Comparison of ENCODE assay signal across 7 mouse cellular contexts in the genomic region with DNA sequence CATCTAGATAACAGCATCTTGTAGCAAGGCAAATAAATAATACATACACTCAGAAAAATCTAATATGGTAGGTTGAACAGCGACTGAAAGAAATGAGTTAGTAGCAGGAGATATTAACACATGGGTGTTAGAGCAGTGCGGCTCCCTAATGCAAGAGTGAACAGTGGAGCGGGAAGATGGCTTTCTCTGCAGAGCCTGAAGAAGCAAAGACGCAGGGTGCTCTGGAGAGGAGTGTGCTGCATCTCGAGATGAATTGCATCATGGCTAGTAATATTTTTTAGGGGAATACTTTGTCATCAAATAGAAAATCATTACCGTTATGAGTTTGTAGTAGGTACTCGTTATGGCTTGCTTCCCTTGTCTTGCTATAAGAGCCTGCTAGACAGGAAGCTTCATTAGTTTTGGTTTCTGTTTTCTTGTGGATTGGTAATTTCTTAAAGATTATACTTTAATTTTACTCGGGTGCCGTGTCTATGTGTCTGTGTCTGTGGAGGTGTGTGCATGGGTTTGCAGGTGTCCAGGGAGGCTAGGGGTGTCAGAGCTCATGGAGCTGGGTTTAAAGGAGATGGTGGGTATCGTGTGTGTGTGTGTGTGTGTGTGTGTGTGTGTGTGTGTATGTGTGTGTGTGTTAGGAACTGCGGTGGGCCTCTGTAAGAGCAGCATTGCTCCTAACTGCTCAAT. TPM values are rescaled to one million over a fixed set of nuclear protein-coding genes. Genes with fewer than 3 reads are reported as not detected.
DNase-seq lines count a peak whose midpoint lies in the region; ATAC-seq and TF ChIP-seq lines count a peak whose summit lies in the region.

No protein-coding gene starts in this region.

- 0 out of 2 replicates have a peak, but pooled peaks have one; percentile 45 for ATAC-seq in forebrain, embryonic 12.5 days (ENCODE audit: low FRiP score)
- ATAC-seq in megakaryocyte, adult 5-6 weeks (ENCODE audit: poor library complexity, severe bottlenecking), result peak; percentile 24

- DNase-seq in thymus, adult 2 months, result peak; percentile 31
- DNase-seq in thymus, postnatal 10 days (ENCODE audit: low spot score in 2 of 2), result no peak
- DNase-seq in urinary bladder, postnatal 36 days (ENCODE audit: low spot score in 2 of 2), result no peak
- no peak for DNase-seq in urinary bladder, postnatal 14 days (ENCODE audit: low spot score)
- DNase-seq in left cerebral cortex, postnatal 14 days (ENCODE audit: low spot score in 2 of 2), result no peak

- H3K9ac ChIP-seq in forebrain, embryonic 12.5 days, result no peak overlapping the region

- H3K27ac ChIP-seq in thymus, adult 2 months (ENCODE audit: control insufficient read depth, insufficient read depth, low read length), result peak overlapping the region; percentile 87
- H3K27ac ChIP-seq in forebrain, embryonic 12.5 days, result peak overlapping the region; percentile 77

- no peaks in the 10 kb centered on the region for H3K9me3 ChIP-seq in forebrain, embryonic 12.5 days

- no peaks in the 10 kb centered on the region for H3K36me3 ChIP-seq in thymus, adult 2 months (ENCODE audit: control insufficient read depth, insufficient read depth, low read length)
- H3K36me3 ChIP-seq in forebrain, embryonic 12.5 days (replicated peaks), result no peaks in the 10 kb centered on the region

- TF ChIP-seq POLR2A in thymus, adult 2 months (IDR thresholded peaks at IDR 0.05; ENCODE audit: control insufficient read depth, extremely low read depth, insufficient read depth, low read length, poor library complexity), result no peak

- peak overlapping the region; percentile 32 for H3K4me2 ChIP-seq in forebrain, embryonic 12.5 days

- peak overlapping the region; percentile 52 for H3K4me3 ChIP-seq in thymus, adult 2 months (ENCODE audit: control insufficient read depth, insufficient read depth, low read length)
- H3K4me3 ChIP-seq in forebrain, embryonic 12.5 days (replicated peaks), result no peak overlapping the region

- no peak for TF ChIP-seq CTCF in thymus, adult 2 months (IDR thresholded peaks at IDR 0.05; ENCODE audit: borderline replicate concordance, control insufficient read depth, extremely low read depth, insufficient read depth, low read length, poor library complexity)

- WGBS in thymus, adult 2 months, result 3% methylated on average over 11 of the region's 11 CpGs
- WGBS in forebrain, embryonic 12.5 days, result 69% methylated on average over 11 of the region's 11 CpGs

- H3K27me3 ChIP-seq in thymus, adult 2 months (ENCODE audit: control insufficient read depth, insufficient read depth, low read length), result no peaks in the 10 kb centered on the region
- H3K27me3 ChIP-seq in forebrain, embryonic 12.5 days, result no peaks in the 10 kb centered on the region

- intact Hi-C loops in left cerebral cortex, postnatal 14 days (cut with DNase I), result loop anchor here (5.0 kb wide), 1 partner anchor 51 kb away; the partner anchor contains the start of gene Hivep1

- H3K4me1 ChIP-seq in thymus, adult 2 months (replicated peaks; ENCODE audit: control insufficient read depth, insufficient read depth, low read length), result peaks cover 25% of the 10 kb centered on the region
- peaks cover 38% of the 10 kb centered on the region for H3K4me1 ChIP-seq in forebrain, embryonic 12.5 days

RNA-seq across cellular contexts. Expression of gene Hivep1, which starts 51.8 kb away (rescaled TPM):
- polyA plus RNA-seq in thymus, adult 2 months (2012; rRNA removed), result 34.9 and 47.5 TPM in 2 replicates
- 17.4 and 22.1 TPM in 2 replicates for polyA plus RNA-seq in forebrain, embryonic 12.5 days (2016; fragmentation: Nextera tagmentation; extraction: Ambion mirVana)
- total RNA-seq in megakaryocyte, adult 5-6 weeks (2015), result 35.4 and 50.6 TPM in 2 replicates
- 8.0 and 16.3 TPM in 2 replicates for total RNA-seq in megakaryocyte, adult 5-6 weeks (2017)
- total RNA-seq in left cerebral cortex, postnatal 14 days (2021), result 10 to 100 TPM; 53.9 TPM
